Mouse (Mus musculus) left cerebral cortex, adult 8-10 months (tissue): ENCODE results near the gene Actr1a. TPM values are rescaled to one million over a fixed set of nuclear protein-coding genes. Genes with fewer than 3 reads are reported as not detected.

Source experiments
- DNase-seq, 2 experiments: peaks; one replicate each; pipeline ENCODE4 v3.0.0; 2022; ENCODE audit warnings: low spot score in 2 of 2
- total RNA-seq, 4 experiments: library from RNA; stranded (reverse); gene quantifications; 2 replicates each; pipeline ENCODE4 v1.2.4; 2022

Gene Actr1a
- total RNA-seq = 100 to 1,000 TPM; 192 to 205 (median 199) TPM

DNA sequence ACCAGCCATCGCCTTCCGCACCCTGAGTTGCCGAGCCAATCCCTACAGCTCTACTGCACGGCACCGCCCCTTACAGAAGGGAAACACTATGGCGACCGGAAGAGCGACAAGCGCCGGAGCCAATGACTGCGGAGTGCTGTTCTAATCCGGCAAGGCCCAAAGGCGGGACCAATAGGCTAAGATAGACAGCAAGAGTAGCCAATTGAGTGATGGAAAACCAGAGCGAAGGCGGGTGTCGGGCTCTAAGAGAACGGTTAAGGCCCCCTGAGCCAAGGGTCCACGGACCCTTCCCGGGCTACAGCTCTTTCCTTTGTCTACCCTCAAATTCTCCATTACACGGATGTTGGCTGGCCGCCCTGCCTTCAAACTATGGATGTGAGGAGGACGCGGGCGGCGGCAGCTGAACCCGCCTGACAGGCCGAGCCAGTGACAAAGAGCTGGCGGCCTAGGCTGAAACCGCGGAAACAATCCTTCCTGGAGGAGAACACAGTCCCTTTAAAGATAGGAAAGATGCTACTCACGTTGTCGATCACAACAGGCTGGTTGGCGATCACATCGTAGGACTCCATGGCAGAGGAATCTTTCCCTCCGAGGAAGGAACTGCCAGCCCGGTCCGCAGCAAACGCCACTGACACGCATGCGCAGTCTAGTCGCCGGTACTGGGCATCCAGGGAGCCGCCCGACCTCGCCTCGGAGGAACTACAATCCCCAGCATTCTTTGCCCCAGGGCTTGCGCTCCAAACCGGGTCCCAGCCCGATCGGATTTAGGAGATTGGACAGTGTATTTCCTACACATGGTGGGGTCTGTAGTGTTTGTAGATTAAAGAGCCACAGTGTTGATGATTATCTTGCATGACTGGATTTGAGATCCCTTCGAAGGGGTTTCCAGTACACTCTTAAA, at the start of gene Actr1a:
Gene Actr1a (minus strand): TSS at position 640 of the 901 bp plus-strand sequence.
- peak; percentile 96 for DNase-seq

DNA sequence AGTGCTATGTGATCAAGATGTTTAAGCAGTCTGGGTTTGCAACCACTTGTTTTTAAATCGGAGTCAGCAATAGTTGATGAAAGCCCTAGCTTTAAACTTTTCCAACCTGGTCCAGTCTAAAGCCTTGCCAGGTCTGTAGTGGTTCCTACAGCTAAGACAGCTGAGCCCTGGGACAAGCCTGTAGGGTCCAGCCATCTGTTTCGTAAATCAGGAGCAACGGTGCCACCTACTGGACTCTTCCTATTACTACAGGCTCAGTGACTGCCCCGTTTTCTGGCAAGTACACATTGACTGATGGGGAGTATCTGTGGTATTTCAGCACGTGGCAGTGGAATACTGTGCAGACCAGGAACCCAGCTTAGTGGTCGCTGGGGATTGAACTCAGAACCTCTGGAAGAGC, 48.7 kb upstream of the Actr1a start:
- peak in 1 of 2 experiments; percentile 26 for DNase-seq

DNA sequence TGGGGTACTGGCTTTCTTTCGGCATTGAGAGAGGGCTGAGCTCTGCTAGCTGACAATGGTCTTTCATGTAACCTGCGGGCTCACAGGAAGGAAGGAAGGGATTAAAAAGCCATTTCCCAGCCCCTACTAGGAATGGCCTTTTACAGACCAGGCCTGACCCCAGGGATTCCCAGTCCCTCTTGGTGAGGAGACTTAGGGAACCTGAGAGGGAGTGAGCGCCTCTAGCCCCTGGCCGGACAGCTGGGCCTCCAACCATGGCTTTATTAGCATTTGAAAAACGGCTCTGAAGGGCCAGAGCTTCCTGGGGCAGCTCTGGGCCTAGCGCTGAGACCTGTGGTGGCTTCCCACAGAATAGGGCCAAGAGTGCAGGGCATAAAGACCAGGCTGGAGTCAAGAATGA, 48.0 kb upstream of the Actr1a start:
- no peak for DNase-seq

DNA sequence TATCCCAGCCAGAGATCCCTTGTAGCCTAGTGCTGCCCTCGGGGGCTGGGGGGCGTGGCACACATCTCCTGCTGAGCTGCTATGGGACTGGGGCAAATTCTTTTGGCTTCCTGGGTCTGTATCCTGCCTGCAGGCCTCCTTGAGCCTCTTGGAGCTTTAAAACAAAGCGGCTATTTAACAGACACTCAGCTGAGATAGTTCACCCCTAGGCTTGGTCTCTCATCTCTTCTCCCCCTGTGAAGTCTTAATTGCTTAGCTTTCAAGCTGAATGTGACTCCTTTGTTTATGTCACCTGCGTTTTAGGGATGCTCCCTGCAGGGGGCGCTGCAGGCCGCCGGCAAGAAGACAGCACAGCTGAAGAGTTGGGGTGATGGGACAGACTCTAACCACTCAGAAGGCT, 39.9 kb upstream of the Actr1a start:
- no peak for DNase-seq

DNA sequence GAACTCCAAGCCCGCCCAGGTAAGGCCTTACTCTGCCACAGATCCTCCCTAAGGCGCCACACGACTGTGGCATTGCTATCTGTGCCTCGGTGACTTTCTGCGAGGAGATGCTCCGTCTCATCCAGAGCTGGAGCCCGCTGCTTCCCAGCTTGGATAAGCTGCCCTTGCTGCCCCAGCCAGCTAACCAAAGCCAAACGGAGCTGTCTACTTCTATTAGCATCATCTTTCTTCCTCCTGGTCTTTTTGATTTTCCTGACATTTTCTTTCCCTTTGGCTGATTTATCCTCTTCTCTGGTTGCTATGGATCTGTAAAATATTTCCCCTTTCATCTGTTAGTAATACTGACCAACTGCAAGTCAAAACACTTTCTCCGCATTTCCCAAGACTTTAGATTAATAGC, 39.0 kb upstream of the Actr1a start:
- DNase-seq = no peak

DNA sequence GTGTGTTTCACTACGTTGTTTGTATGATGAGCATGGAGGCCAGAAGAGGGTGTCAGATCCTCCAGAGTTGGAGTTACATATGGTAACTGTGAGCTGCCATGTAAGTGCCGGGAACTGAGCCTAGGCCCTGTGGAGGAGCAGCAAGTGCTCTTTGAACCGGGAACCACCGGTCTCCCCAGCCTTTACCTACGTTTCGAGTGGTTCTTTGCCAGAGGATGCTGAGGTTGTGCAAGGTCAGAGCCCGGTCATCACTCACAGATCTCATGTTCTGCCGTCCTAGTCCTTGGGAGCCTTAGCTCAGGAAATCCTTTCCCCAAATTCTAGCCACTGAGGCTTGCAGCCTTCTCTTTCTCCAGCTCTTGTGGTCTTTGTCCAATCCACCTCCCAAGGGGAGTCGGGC, 38.6 kb upstream of the Actr1a start:
- DNase-seq = no peak

DNA sequence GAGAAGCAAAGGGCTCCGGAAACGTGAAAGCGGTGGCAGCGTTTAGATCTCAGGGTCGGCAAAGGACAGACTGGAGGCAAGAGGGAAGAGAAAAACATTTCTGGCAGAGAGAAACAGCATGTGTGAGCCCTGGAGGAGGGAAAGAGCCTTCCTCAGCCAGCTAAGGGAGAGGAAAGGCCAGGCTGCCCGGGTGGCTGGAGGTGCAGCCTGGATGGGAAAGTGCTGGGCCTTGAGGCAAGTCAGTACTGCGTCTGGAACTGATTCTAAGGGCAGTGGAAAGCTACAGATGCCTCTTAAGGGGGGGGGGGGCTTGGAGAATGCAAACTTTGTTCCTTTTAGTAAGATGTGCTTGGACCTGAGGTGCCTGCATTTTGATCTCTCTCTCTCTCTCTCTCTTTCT, 38.2 kb upstream of the Actr1a start:
- DNase-seq = no peak

DNA sequence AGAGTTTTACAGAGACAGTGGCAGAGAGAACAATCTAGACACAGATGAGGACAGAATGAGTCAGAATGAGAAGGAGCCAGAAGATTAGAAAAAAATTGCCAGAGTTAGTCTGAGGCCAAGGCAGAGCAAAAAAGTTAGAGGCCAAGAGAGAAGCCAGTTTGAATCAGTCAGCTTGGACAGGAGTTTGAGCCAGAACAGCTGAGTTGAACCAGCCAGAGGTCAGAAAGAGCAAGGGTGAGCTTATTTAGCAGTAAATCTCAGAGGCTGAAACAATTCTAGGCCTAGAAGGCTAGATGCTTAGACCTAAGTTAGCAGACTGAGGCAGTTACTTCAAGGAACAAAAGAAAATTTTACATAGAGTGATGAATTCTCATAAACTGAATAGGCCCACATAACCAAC, 33.7 kb upstream of the Actr1a start:
- no peak for DNase-seq

DNA sequence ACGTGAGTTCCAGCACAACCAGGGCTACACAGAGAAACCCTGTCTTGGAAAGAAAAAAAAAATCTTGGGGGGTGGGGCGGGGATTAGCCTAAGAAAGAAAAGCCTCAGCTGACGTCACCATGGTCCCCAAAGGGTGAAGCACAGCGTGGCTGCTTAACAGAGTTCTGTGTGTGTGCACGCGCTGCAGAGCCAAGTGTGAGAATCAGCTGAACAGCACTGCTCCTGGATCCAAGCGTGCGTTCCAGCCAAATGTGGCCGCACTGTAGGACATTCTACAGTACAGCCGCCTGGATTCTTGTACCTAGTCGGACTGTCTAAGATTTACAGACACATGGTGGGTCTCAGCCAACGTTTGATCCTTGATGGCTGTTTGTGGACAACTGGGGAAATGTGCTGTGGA, 30.9 kb upstream of the Actr1a start:
- no peak for DNase-seq

DNA sequence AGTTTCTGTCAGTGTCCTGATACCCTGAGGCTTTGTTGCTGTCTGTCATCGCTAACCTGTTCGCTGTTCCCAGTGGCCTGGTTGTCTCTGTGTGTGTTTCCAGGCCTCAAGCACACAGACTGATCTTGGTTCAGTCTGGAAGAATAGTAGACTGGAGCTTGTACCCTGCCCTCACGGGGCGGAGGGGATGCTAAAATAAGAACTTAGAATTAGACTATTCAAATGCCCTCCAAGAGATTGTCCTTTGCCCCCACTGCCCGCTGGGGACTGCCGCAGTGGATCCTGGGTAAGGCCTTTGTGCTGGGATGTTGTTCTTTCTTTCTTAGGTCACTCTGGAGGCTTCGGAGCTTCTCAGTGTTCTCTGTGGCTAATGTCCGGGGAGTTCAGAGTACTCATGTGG, 29.7 kb upstream of the Actr1a start:
- DNase-seq = no peak

DNA sequence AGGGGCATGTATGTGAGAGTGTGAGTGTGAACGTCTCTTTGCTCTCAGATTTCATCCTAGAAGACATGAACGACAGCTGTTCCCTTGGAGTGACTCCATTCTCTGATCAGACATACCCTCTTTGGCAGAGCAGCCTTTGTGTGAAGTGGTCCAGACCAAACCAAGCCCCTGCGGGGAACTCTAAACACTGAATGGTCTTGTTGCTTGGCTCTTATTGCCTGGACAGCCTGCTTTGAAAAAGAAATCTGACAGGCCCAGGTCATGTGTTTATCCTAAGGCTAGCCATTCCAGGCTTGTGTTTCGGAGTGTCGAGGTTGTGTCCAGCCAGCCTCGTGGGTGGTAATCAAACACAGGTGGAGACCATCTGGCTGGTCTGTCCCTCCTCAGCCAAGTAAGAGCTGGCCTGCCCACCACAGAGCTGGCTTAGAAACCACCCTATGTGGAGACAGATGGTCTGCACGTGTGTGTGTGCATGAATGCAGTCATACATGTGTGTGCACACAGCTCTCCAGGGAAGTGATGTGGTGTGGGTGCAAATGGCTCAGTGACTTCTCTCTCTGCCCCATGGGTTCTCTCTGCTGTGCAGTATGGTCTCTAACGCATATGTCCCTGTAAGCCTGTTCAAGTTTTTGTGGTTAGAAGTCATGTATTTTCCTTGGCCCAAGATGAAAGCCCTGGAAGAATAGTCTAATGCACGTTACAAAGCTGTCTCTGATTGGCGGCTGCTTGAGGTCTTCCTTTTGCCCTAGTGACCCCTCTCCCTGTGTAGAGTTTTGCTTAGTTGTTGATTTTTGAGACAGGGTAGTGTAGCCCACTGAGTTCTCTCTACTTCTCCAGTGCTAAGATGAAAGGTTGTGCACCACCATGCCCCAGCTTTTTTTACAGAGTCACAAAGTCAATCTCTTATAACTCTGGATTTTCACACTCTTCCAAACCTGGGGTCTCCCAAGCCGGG, 27.1 kb upstream of the Actr1a start:
- DNase-seq = peak in 1 of 2 experiments; percentile 20

DNA sequence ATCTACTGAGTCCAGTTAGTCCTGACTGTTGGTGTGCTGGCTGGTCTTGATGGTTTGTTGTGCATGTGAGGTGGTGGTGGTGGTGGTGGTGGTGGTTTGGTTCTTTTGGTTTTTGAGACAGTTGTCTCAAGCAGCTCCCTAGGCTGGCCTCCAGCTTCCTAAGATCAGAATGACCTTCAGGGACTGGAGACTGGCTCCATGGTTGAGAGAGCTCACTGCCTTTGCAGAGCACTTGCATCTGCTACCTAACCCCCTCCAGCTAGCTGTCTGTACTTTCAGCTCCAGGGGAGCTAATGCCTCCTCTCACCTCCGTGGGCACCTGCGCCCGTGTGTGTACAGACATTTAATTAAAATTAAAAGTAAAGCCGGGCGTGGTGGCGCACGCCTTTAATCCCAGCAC, 24.9 kb upstream of the Actr1a start:
- no peak for DNase-seq

DNA sequence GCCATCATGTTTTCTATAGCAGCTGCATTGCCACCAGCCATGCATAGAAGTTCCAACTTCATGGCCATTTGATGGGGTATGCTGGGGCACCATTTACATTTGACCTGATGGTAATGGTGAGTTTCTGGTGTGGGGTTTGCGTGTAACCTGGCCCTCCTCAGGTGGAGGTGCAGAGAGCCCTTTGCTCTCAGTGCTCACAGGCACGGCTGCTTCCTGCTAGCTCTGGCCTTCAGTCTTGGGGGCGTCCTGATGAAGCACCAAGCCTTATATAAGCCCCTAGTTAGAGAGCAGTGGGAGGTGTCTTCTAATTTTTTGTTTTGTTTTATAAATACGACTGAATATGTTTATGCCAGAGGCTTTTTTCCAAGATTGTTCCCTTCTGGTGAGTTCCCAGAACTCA, 22.5 kb upstream of the Actr1a start:
- DNase-seq = no peak

DNA sequence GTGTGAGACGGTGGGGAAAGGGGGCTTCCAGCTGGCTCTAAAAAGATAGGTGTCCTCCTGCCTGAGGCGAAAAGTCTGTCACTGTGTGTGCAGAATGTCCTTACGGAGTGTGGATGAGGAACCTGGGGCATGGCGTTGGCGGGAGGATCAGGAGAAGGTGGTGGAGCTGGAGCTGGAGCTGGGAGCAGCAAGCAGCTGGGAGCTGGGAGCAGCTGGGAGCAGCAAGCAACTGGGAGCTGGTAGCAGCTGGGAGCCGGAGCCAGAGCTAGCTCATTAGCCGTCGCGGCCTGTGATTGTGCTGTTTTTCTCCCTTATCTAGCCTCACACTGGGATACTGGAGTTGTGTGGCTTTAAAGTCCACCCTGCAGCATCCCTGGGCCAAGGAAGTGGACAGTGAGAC, 20.7 kb upstream of the Actr1a start:
- no peak for DNase-seq

DNA sequence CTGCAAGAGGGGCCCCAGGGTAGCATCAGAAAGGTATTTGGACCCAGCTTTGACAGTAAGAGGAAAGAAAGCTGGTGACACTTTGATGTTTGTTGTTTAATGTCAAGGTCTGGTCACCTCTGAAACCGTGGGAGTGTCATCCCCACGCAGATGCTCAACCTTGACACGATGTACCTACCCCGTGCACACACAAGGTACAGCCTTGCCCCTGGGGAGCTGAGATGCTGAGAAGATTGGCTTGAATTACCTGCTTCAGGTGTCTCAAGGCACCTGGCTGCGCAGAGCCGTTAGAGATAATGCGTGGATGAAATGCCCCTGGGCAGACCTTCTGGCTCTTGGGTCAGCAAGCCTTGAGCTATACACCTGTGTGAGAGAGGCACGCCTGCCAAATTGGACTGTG, 18.9 kb upstream of the Actr1a start:
- no peak for DNase-seq

DNA sequence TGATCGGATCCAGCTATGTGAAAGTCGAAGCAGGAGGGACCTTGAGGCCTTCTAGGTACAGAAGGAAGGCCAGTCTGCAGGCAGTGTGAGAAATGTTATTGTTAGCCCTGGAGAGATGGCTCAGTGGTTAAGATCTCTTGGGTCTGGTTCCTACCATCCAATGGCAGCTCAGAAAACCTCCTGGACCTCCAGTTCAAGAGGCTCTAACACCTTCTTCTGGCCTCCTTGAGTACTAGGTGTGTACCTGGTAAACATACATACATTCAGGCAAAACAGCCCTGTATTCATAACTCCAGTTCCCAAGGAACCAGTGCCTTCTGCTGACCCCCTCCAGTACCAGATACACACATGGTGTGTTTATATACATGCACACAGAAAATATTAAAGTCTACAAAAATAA, 18.4 kb upstream of the Actr1a start:
- no peak for DNase-seq

DNA sequence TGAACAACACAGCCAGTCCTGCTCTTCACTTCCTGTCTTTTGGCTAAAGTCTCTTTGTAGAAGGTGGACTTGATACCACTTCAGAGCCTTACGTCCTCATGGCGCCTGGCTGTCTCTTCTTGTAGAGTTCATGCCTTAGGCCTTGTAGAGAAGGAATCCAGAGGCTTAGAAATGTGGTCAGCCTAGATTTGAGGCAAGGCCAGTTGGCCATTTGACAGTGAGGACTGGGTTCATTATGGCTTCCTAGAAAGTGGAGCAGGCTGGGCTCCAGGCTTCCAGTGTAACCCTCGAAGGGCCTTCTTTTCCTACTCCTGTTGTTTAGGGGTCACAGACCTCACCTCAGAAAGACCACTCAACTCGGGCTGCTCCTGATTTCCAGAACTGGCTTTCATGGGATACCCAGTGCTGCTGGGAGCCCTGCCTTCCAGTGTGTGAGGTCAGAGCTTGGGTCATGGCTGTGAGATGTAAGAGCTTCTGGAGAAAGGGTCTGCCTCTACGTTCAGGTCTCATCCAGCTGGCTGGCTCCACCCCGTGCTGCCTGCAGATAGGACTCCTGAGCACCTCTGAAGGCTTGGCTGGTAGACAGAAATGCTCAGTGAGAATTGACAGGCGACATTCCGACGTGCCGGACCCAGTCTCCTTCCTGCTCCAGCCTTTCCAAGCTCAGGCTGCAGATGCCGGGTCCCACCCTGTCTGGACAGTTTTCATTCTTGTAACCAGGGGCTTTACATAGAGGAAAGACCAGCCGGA, 16.7 kb upstream of the Actr1a start:
- no peak for DNase-seq

DNA sequence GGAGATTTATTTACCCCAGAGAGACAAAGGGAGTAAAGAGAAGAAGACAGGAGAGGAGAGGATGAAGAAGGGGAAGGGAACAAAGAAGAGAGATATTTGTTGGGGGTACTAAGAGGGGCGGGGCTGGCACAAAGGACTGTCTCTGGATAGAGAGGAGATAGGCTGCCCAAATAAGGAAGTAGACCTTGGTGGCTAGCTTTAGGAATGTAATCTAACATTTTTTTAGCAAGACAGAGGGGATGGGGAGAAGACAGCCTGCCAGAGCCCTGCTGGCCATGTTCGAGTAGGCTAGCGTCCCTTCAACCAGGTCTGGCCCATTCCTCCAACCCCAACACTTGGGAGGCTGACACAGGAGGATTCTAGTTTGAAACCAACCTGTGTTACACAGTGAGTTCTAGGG, 14.0 kb upstream of the Actr1a start:
- DNase-seq = no peak

DNA sequence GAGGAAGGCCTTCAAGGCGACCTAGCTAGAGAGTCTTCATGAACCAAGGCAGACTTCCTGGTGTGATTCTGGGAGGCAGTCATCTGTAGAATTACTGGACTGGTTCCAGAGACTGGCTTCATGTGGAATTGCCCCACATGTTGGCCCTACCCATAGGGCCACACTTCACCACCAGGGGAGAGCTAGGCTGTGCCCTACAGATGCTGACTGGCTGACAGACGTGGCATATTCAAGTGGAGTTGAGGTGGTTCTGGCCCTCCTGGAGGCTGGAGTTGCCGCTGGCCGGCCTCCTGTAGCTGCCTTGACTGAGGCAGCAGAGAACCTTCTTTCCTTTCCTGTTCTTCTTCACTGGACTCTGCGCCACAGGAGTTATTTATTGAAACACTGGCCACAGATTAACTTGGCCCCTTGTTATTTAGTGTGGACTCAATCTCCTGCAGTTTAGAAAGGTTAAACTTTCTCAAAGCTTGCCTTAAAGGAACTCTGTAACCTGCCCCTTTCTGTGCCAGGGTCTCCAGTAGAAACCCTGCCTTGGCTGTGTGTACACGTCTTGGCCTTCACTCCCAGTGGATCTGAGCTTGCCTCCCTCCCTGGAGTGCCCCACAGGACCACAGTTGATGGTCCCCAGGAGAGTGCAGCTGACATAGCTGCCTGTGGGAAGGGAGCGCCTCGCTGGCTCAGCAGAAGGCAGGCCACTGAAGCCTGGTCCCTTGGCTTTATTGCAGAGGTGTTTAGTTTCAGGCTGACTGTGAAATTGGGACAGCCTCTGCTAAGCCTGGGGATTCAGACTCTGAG, 11.2 kb upstream of the Actr1a start:
- no peak for DNase-seq

DNA sequence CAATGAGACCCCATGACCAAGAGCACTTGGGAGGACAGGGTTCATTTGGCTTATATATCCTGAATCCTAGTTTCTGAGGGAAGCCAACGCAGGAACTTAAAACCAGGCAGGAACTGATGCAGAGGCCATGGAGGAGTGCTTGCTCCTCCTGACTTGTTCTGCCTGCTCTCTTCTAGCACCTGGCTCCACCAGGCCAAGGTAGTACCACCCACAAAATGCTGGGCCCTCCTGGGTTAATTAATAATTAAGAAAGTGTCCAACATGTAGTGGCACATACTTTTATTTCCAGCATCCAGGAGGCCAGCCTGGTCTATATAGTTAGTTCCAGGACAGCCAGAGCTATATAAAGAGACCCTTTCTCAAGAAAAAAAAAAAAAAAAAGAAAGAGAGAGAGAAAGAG, 8.5 kb upstream of the Actr1a start:
- no peak for DNase-seq

DNA sequence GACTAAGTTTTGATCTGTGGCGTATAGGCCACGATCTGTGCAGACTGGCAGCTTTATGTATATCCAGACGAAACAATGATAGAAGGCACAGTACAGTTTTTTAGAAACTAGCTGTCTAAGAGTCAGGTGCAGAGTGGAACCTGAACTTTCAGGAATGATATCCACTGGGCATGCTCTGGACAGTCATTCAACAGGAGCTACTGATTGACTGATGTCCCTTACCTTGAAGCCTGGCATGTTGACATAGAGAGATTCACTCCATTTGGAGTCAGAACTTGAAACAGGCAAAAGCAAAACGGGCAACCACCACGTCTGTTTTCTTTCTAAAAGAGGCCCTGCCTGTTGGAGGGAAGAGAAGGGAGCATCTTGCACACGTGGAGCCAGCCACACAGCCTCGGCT, 5.0 kb upstream of the Actr1a start:
- no peak for DNase-seq
